Mouse (Mus musculus) hindbrain, postnatal 0 days (tissue): ENCODE measurements around the gene Mrpl34. TPM values are rescaled to one million over a fixed set of nuclear protein-coding genes. Genes with fewer than 3 reads are reported as not detected.
A peak's percentile ranks its signal among the peaks of the same experiment; 100 is the strongest.

Source experiments
- ATAC-seq: fragments of 200-750 bp; cut with Nextera tagmentation; 2 replicates; pipeline ENCODE4 v1.8.0; 2017; ENCODE audit warnings: mild to moderate bottlenecking, moderate TSS enrichment, moderate library complexity
- DNase-seq: peaks from one replicate; pipeline ENCODE4 v3.0.0-alpha.2; 2015; ENCODE audit warnings: low spot score
- H3K27ac ChIP-seq: fragments of 300-500 bp; sonication (generic); 2 replicates; pipeline ENCODE4 v1.5.1; 2014; ENCODE audit warnings: mild to moderate bottlenecking
- H3K27me3 ChIP-seq: fragments of 300-500 bp; sonication (generic); 2 replicates; pipeline ENCODE4 v1.6.1; 2014; ENCODE audit warnings: low read length, mixed read lengths; ENCODE audit not compliant: insufficient read depth
- H3K36me3 ChIP-seq: fragments of 300-500 bp; sonication (generic); 2 replicates; pipeline ENCODE4 v1.6.1; 2014; ENCODE audit warnings: low read length, mixed read lengths; ENCODE audit not compliant: insufficient read depth
- H3K4me1 ChIP-seq: fragments of 300-500 bp; sonication (generic); 2 replicates; pipeline ENCODE4 v1.6.1; 2014; ENCODE audit warnings: antibody characterized with exemption, low read length, mixed read lengths; ENCODE audit not compliant: insufficient read depth
- H3K4me2 ChIP-seq: fragments of 300-500 bp; sonication (generic); 2 replicates; pipeline ENCODE4 v1.6.1; 2014; ENCODE audit warnings: low read depth, mild to moderate bottlenecking, low read length, moderate library complexity, mixed read lengths
- H3K4me3 ChIP-seq: fragments of 300-500 bp; sonication (generic); 2 replicates; pipeline ENCODE4 v1.5.1; 2014; ENCODE audit warnings: low read length
- H3K9ac ChIP-seq: fragments of 300-500 bp; sonication (generic); replicated peaks from 2 replicates; pipeline ENCODE4 v1.6.1; 2014; ENCODE audit warnings: mild to moderate bottlenecking, low read length, moderate library complexity, mixed read lengths
- H3K9me3 ChIP-seq: fragments of 300-500 bp; sonication (generic); 2 replicates; pipeline ENCODE4 v1.6.1; 2016; ENCODE audit warnings: low read length, mixed read lengths
- CTCF ChIP-seq: IDR thresholded peaks from 2 replicates; pipeline ENCODE4 v1.5.1; 2016; ENCODE audit warnings: antibody characterized with exemption, control low read depth, low read depth
- WGBS: fragments of 180-500 bp; shearing (Covaris S2); extraction: QIAGEN DNeasy Blood & Tissue Kit; methylation state at CpG from one replicate; pipeline ENCODE4 v1.1.7; 2014; 5-methylcytosine and 5-hydroxymethylcytosine counted together
- polyA plus RNA-seq: library from polyadenylated mRNA; unstranded; fragments of >200 nt; fragmentation: Nextera tagmentation; extraction: Ambion mirVana; gene quantifications from 2 replicates; pipeline ENCODE4 v1.2.1, GENCODE M21; 2015
- total RNA-seq: library from RNA; depleted of rRNA; stranded (reverse); fragments of >200 nt; gene quantifications from 2 replicates; pipeline ENCODE4 v1.2.3, GENCODE M21; 2014

Gene Mrpl34
- total and polyA plus RNA-seq, 2 experiments from 2014 or later, result 127 to 155 TPM

GRCm38 (mm10) chr8:71472601-71473386, 8.0 kb downstream of the Mrpl34 start:
- Histone ChIP-seq H3K4me1 (no peaks in the 10 kb centered on the region), H3K36me3 (peaks cover 34% of the 10 kb centered on the region), H3K4me3 (no peak overlapping the region), H3K4me2 (no peak overlapping the region), H3K9me3 (no peaks in the 10 kb centered on the region), H3K27ac (no peak overlapping the region), H3K9ac (no peak overlapping the region), H3K27me3 (no peaks in the 10 kb centered on the region)
- DNase-seq, result no peak
- TF ChIP-seq CTCF, result peak; percentile 40
- ATAC-seq, result no peak
- 85% methylated on average over 8 of the region's 8 CpGs for WGBS

GRCm38 (mm10) chr8:71474344-71474743, 9.6 kb downstream of the Mrpl34 start:
- Histone ChIP-seq H3K9ac (no peak overlapping the region), H3K27ac (no peak overlapping the region), H3K9me3 (no peaks in the 10 kb centered on the region), H3K4me3 (no peak overlapping the region), H3K4me2 (no peak overlapping the region), H3K36me3 (peaks cover 42% of the 10 kb centered on the region), H3K27me3 (no peaks in the 10 kb centered on the region), H3K4me1 (no peaks in the 10 kb centered on the region)
- TF ChIP-seq CTCF, result no peak
- DNase-seq, result no peak
- ATAC-seq, result no peak
- WGBS, result 93% methylated on average over 18 of the region's 18 CpGs

- Histone ChIP-seq H3K27ac (peak overlapping the region; percentile 90; the same call in 1 of the 2 replicates), H3K9ac (no peak overlapping the region), H3K9me3 (no peaks in the 10 kb centered on the region), H3K4me2 (no peak overlapping the region), H3K4me3 (no peak overlapping the region), H3K4me1 (no peaks in the 10 kb centered on the region), H3K27me3 (no peaks in the 10 kb centered on the region), H3K36me3 (peaks cover 44% of the 10 kb centered on the region)
- ATAC-seq (no peak), DNase-seq (no peak)
- WGBS, result 81% methylated on average over 25 of the region's 25 CpGs
- TF ChIP-seq CTCF, result no peak
Observed at GRCm38 (mm10) chr8:71474785-71475701, 10.3 kb downstream of the Mrpl34 start.

- Histone ChIP-seq H3K4me2 (peak overlapping the region; percentile 71), H3K9me3 (no peaks in the 10 kb centered on the region), H3K9ac (peak overlapping the region; percentile 70), H3K27ac (peak overlapping the region; percentile 90), H3K27me3 (no peaks in the 10 kb centered on the region), H3K36me3 (peaks cover 51% of the 10 kb centered on the region), H3K4me3 (peak overlapping the region; percentile 51), H3K4me1 (no peaks in the 10 kb centered on the region)
- no peak for TF ChIP-seq CTCF
- no peak for ATAC-seq
- no peak for DNase-seq
- WGBS, result 23% methylated on average over 4 of the region's 4 CpGs
Observed at GRCm38 (mm10) chr8:71475702-71476075, 10.9 kb downstream of the Mrpl34 start.

GRCm38 (mm10) chr8:71476099-71476940, 11.6 kb downstream of the Mrpl34 start:
- no peaks in the 10 kb centered on the region for H3K9me3 ChIP-seq
- H3K4me1 ChIP-seq, result no peaks in the 10 kb centered on the region
- H3K27ac ChIP-seq, result peak overlapping the region; percentile 90
- peak overlapping the region; percentile 70 for H3K9ac ChIP-seq
- H3K4me2 ChIP-seq, result peak overlapping the region; percentile 71
- under 1% methylated on average over 90 of the region's 121 CpGs for WGBS
- H3K4me3 ChIP-seq, result peak overlapping the region; percentile 51
- DNase-seq (peak; percentile 92), ATAC-seq (peak; percentile 76)
- peaks cover 50% of the 10 kb centered on the region for H3K36me3 ChIP-seq
- TF ChIP-seq CTCF, result no peak
- H3K27me3 ChIP-seq, result no peaks in the 10 kb centered on the region

- ATAC-seq (peak; percentile 44), DNase-seq (peak; percentile 75)
- Histone ChIP-seq H3K9ac (peak overlapping the region; percentile 70), H3K27me3 (no peaks in the 10 kb centered on the region), H3K9me3 (no peaks in the 10 kb centered on the region), H3K4me3 (peak overlapping the region; percentile 51), H3K27ac (peak overlapping the region; percentile 90), H3K36me3 (peaks cover 51% of the 10 kb centered on the region), H3K4me2 (peak overlapping the region; percentile 71), H3K4me1 (no peaks in the 10 kb centered on the region)
- peak; percentile 70 for TF ChIP-seq CTCF
- WGBS, result 41% methylated on average over 14 of the region's 14 CpGs
Observed at GRCm38 (mm10) chr8:71477196-71477845, 12.6 kb downstream of the Mrpl34 start.
